Mouse (Mus musculus): ENCODE data around the gene Otud3. TPM values are rescaled to one million over a fixed set of nuclear protein-coding genes. Genes with fewer than 3 reads are reported as not detected.

Otud3 gene
- 8.2 and 9.4 TPM in 2 replicates for polyA plus RNA-seq (2012; rRNA removed)

DNA sequence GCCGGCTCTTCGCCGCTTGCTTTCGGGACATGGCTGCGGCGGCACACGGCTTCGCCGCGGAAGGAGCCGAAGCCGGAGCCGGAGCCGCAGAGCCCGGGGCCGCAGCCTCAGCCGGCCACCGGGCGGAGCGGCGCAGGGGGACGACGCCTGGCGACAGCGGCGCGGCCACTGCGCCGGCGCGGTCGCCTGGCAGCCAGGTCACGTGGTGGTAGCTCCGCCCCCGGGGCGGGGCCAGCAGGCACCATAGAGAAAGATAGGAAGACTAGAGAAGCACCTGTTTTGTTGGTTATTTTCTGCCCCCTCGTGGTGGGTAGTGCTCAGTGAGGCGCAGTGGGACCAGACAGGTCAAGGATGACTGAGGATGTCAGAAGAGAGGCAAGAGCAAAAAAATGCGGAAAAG lies at the start of gene Otud3:
Gene Otud3 (minus strand): TSS at position 149 of the 400 bp plus-strand sequence.

DNA sequence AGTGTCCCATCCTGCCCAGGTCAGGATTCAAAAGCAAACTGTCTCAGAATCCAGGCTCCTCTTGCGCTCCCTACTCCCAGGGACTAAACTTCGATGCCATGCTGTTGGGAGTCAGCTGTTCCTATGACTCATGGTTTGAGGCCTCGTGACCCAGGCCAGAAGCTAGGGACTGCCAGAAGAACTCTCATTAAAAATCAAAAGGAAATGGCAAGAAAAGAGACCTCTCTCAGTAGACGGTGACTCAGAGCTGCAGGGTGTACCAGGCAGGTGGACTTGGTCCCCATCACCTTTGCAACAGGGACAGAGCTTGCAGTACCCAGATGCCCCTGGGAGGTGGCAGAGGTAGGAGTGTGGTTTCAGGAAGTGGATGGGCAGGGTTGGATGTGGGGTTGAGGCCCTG lies 36.0 kb downstream of the Otud3 start, which contains the start of gene Pla2g2e:
Gene Pla2g2e (plus strand): TSS at position 212 of the 400 bp plus-strand sequence.

DNA sequence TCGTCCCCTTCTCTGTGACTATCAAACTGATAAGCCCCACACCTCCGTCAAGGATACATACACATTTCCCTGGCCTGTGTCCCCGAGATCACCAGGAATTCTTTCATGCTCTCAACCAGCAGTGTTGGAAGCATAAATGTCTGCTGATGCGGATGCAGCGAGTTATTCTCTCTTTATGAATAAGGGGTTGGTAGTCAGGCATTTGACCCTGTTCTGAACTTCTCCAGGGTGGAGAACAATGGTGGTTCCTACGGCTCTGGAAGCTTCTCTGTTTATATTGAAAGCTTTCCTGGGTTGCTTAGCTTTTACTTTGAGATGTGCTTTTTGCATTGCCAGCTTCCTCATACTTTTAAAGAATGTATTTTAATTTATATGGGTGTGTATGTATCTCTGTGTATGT lies 39.9 kb downstream of the Otud3 start, which contains the start of gene Gm13030:
Gene Gm13030 (minus strand): TSS at position 101 of the 400 bp plus-strand sequence.

DNA sequence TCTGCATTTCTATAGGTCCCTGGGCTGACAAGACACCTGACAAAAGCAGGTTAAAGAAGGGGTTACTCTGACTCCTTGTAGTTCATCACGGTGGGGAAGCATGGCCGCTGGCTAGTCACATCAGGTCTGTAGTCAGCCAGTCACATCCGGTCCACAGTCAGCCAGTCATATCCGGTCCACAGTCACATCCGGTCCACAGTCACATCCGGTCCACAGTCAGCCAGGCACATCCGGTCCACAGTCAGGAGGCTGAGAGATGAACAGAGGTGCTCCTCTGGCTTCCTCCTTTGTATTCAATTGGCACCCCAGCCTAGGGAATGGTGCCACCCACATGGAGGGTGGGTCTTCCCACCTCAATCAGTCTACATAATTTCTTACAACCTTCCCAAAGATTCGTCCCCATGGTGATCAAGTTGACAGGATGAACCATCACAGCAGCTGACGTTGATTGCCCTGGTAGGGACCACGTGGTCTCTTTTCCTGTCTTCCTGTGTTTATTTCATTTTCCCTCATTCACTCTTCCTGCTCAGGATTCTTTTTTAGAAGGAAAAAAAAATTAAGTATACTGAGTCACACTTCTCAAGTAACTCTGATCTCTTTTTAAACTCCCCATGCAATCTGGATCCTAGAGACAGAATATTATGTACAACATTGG lies 50.3 kb downstream of the Otud3 start, which contains the start of gene Pla2g5:
Gene Pla2g5 (minus strand): TSS at position 139 of the 655 bp plus-strand sequence.

Other genes starting within 250 kb of the Otud3 start
- gene Pla2g2c, start 189.2 kb downstream of the Otud3 start, polyA plus RNA-seq (2012; rRNA removed) = 0.39 and 0.51 TPM in 2 replicates
- 34.1 and 38.5 TPM in 2 replicates for gene Ubxn10, start 176.8 kb downstream of the Otud3 start, polyA plus RNA-seq (2012; rRNA removed)
- gene Pla2g2f, start 156.3 kb downstream of the Otud3 start, polyA plus RNA-seq (2012; rRNA removed) = 0.71 and 0.74 TPM in 2 replicates
- 1.7 and 3.4 TPM in 2 replicates for gene Pla2g2d, start 138.2 kb downstream of the Otud3 start, polyA plus RNA-seq (2012; rRNA removed)
- gene Pla2g5, start 50.5 kb downstream of the Otud3 start, polyA plus RNA-seq (2012; rRNA removed) = 73.1 and 95.7 TPM in 2 replicates
- 0.38 and 0.68 TPM in 2 replicates for gene Gm13030, start 40.0 kb downstream of the Otud3 start, polyA plus RNA-seq (2012; rRNA removed)
- gene Pla2g2e, start 36.0 kb downstream of the Otud3 start, polyA plus RNA-seq (2012; rRNA removed) = 2.1 and 4.8 TPM in 2 replicates
- gene Rnf186, start 53.2 kb upstream of the Otud3 start, polyA plus RNA-seq (2012; rRNA removed) = 5.7 and 9.0 TPM in 2 replicates
- gene Tmco4, start 58.9 kb upstream of the Otud3 start, polyA plus RNA-seq (2012; rRNA removed) = 12.2 and 13.1 TPM in 2 replicates
- gene Htr6, start 161.6 kb upstream of the Otud3 start, polyA plus RNA-seq (2012; rRNA removed) = 0.25 and 0.54 TPM in 2 replicates
- gene Nbl1, start 179.0 kb upstream of the Otud3 start, polyA plus RNA-seq (2012; rRNA removed) = 467 and 489 TPM in 2 replicates
- gene Minos1, start 217.2 kb upstream of the Otud3 start, polyA plus RNA-seq (2012; rRNA removed) = 37.0 and 45.4 TPM in 2 replicates

Data from ovary, adult 2 months (tissue).